Mouse (Mus musculus) MEL (cell line): ENCODE results near the gene Haus2. TPM values are rescaled to one million over a fixed set of nuclear protein-coding genes. Genes with fewer than 3 reads are reported as not detected.
A peak's percentile ranks its signal among the peaks of the same experiment; 100 is the strongest.
"Not testable (repeated sequence)": the region's sequence is repeated elsewhere in the genome, so short reads cannot be mapped to it uniquely, and the experiment has no call there.

ENCODE experiments used
- DNase-seq: peaks from one replicate; pipeline ENCODE4 v3.0.0; 2011; ENCODE audit warnings: low read depth, low spot score
- H3K27ac ChIP-seq: 2 replicates; pipeline ENCODE4 v1.5.1; 2012; ENCODE audit warnings: low read depth, mild to moderate bottlenecking, control low read depth, low read length, moderate library complexity; ENCODE audit not compliant: control insufficient read depth
- H3K27me3 ChIP-seq, 2 experiments: fragments of 150-350 bp in 1 of 2; sonication (generic) in 1 of 2; 2 replicates each; pipeline ENCODE4 v1.6.1; 2012; ENCODE audit warnings: low read length in 2 of 2, mild to moderate bottlenecking in 2 of 2, improper control_type of control experiment in 1 of 2, moderate library complexity in 1 of 2; ENCODE audit not compliant: insufficient read depth in 2 of 2, control insufficient read depth in 1 of 2
- H3K36me3 ChIP-seq, 2 experiments: 2 replicates each; pipeline ENCODE4 v1.6.1; 2012 to 2014; ENCODE audit warnings: low read length in 2 of 2, improper control_type of control experiment in 1 of 2, inconsistent platforms in 1 of 2, mild to moderate bottlenecking in 1 of 2; ENCODE audit not compliant: insufficient read depth in 2 of 2, control insufficient read depth in 1 of 2
- H3K4me1 ChIP-seq, 2 experiments: fragments of 150-350 bp in 1 of 2; sonication (generic) in 1 of 2; 2 replicates each; pipeline ENCODE4 v1.6.1; 2012; ENCODE audit warnings: low read length in 2 of 2, improper control_type of control experiment in 1 of 2, mild to moderate bottlenecking in 1 of 2; ENCODE audit not compliant: insufficient read depth in 2 of 2, control insufficient read depth in 1 of 2
- H3K4me3 ChIP-seq, 2 experiments: fragments of 150-350 bp in 1 of 2; sonication (generic) in 1 of 2; 2 replicates each; pipeline ENCODE4 v1.5.1; 2012; ENCODE audit warnings: low read depth in 2 of 2, low read length in 2 of 2, mild to moderate bottlenecking in 2 of 2, moderate library complexity in 2 of 2, control low read depth in 1 of 2, improper control_type of control experiment in 1 of 2; ENCODE audit not compliant: control insufficient read depth in 1 of 2, insufficient read depth in 1 of 2
- H3K79me2 ChIP-seq: 2 replicates; pipeline ENCODE4 v1.6.1; 2012; ENCODE audit warnings: mild to moderate bottlenecking, low read length, moderate library complexity; ENCODE audit not compliant: control insufficient read depth, poor library complexity, insufficient read depth
- H3K9ac ChIP-seq: 2 replicates; pipeline ENCODE4 v1.6.1; 2012; ENCODE audit warnings: low read depth, mild to moderate bottlenecking, control low read depth, low read length, moderate library complexity; ENCODE audit not compliant: control insufficient read depth, poor library complexity, severe bottlenecking
- H3K9me3 ChIP-seq: fragments of 150-350 bp; sonication (generic); replicated peaks from 2 replicates; pipeline ENCODE4 v1.6.1; 2012; ENCODE audit warnings: mild to moderate bottlenecking, low read length, improper control_type of control experiment, moderate library complexity; ENCODE audit not compliant: insufficient read depth
- BHLHE40 ChIP-seq: IDR thresholded peaks from 2 replicates; pipeline ENCODE4 v1.6.1; 2012; ENCODE audit warnings: low read depth, mild to moderate bottlenecking, inconsistent platforms, low read length, improper control_type of control experiment, borderline replicate concordance
- CHD1 ChIP-seq: IDR thresholded peaks from 2 replicates; pipeline ENCODE4 v1.6.1; 2012; ENCODE audit warnings: low read depth, mild to moderate bottlenecking, inconsistent platforms, low read length, improper control_type of control experiment
- CTCF ChIP-seq, 3 experiments: IDR thresholded peaks in 2 of 3; conservative IDR thresholded peaks in 1 of 3; 2 replicates each; pipeline ENCODE4 v1.5.1; 2011 to 2012; ENCODE audit warnings: low read length in 3 of 3, low read depth in 2 of 3, mild to moderate bottlenecking in 2 of 3, improper control_type of control experiment in 1 of 3, inconsistent platforms in 1 of 3, mixed read lengths in 1 of 3, moderate library complexity in 1 of 3; ENCODE audit not compliant: control insufficient read depth in 1 of 3, insufficient read depth in 1 of 3, poor library complexity in 1 of 3, severe bottlenecking in 1 of 3
- ELF1 ChIP-seq: IDR thresholded peaks from 2 replicates; pipeline ENCODE4 v1.6.1; 2014; ENCODE audit warnings: low read depth, mild to moderate bottlenecking, inconsistent platforms, low read length, improper control_type of control experiment, moderate library complexity
- EP300 ChIP-seq, 2 experiments: IDR thresholded peaks; 2 replicates each; pipeline ENCODE4 v1.6.1; 2011; ENCODE audit warnings: improper control_type of control experiment in 2 of 2, low read length in 2 of 2, low read depth in 1 of 2, mild to moderate bottlenecking in 1 of 2
- ETS1 ChIP-seq: IDR thresholded peaks from 2 replicates; pipeline ENCODE4 v1.6.1; 2012; ENCODE audit warnings: low read depth, mild to moderate bottlenecking, inconsistent platforms, low read length, improper control_type of control experiment, moderate library complexity
- GATA1 ChIP-seq: IDR thresholded peaks from 2 replicates; pipeline ENCODE4 v1.6.1; 2011; ENCODE audit warnings: low read depth, low read length, improper control_type of control experiment
- HCFC1 ChIP-seq: IDR thresholded peaks from 2 replicates; pipeline ENCODE4 v1.6.1; 2012; ENCODE audit warnings: low read depth, mild to moderate bottlenecking, inconsistent platforms, low read length, improper control_type of control experiment, moderate library complexity
- MAFK ChIP-seq: IDR thresholded peaks from 2 replicates; pipeline ENCODE4 v1.6.1; 2011; ENCODE audit warnings: low read depth, mild to moderate bottlenecking, low read length, improper control_type of control experiment, borderline replicate concordance
- MEF2A ChIP-seq: IDR thresholded peaks from 2 replicates; pipeline ENCODE4 v1.6.1; 2014; ENCODE audit warnings: low read depth, mild to moderate bottlenecking, inconsistent platforms, low read length, improper control_type of control experiment; ENCODE audit not compliant: poor library complexity, insufficient replicate concordance, severe bottlenecking; ENCODE audit errors: extremely low read depth
- MXI1 ChIP-seq: IDR thresholded peaks from 2 replicates; pipeline ENCODE4 v1.6.1; 2011; ENCODE audit warnings: mild to moderate bottlenecking, low read depth, low read length, improper control_type of control experiment
- MYB ChIP-seq: IDR thresholded peaks from 2 replicates; pipeline ENCODE4 v1.6.1; 2011; ENCODE audit warnings: mild to moderate bottlenecking, low read depth, low read length, improper control_type of control experiment
- MYC ChIP-seq: IDR thresholded peaks from 2 replicates; pipeline ENCODE4 v1.6.1; 2011; ENCODE audit warnings: low read depth, mild to moderate bottlenecking, low read length, improper control_type of control experiment, moderate library complexity
- NELFE ChIP-seq: IDR thresholded peaks from 2 replicates; pipeline ENCODE4 v1.6.1; 2011; ENCODE audit warnings: low read depth, low read length, improper control_type of control experiment
- RAD21 ChIP-seq: IDR thresholded peaks from 2 replicates; pipeline ENCODE4 v1.6.1; 2011; ENCODE audit warnings: mild to moderate bottlenecking, low read depth, low read length, improper control_type of control experiment
- RCOR1 ChIP-seq: IDR thresholded peaks from 2 replicates; pipeline ENCODE4 v1.6.1; 2012; ENCODE audit warnings: low read depth, mild to moderate bottlenecking, inconsistent platforms, low read length, improper control_type of control experiment
- SIN3A ChIP-seq: IDR thresholded peaks from 2 replicates; pipeline ENCODE4 v1.6.1; 2012; ENCODE audit warnings: low read length, improper control_type of control experiment, inconsistent platforms
- TBP ChIP-seq: IDR thresholded peaks from 2 replicates; pipeline ENCODE4 v1.8.0; 2011; ENCODE audit warnings: low read depth, low read length, improper control_type of control experiment
- TCF12 ChIP-seq: IDR thresholded peaks from 2 replicates; pipeline ENCODE4 v1.6.1; 2014; ENCODE audit warnings: low read depth, mild to moderate bottlenecking, inconsistent platforms, low read length, improper control_type of control experiment, moderate library complexity
- UBTF ChIP-seq: IDR thresholded peaks from 2 replicates; pipeline ENCODE4 v1.6.1; 2012; ENCODE audit warnings: low read depth, mild to moderate bottlenecking, inconsistent platforms, low read length, improper control_type of control experiment, moderate library complexity, borderline replicate concordance; ENCODE audit not compliant: insufficient read depth
- ZKSCAN1 ChIP-seq: IDR thresholded peaks from 2 replicates; pipeline ENCODE4 v1.6.1; 2012; ENCODE audit warnings: low read depth, mild to moderate bottlenecking, inconsistent platforms, low read length, improper control_type of control experiment, moderate library complexity
- polyA plus RNA-seq, 2 experiments: library from polyadenylated mRNA; stranded (reverse) in 1 of 2; unstranded in 1 of 2; fragments of >175 nt in 1 of 2; fragments of >200 nt in 1 of 2; gene quantifications; 2 replicates each; pipeline versions ENCODE4 v1.2.1 to v1.2.4; 2012; ENCODE audit warnings: low replicate concordance in 2 of 2, low read depth in 1 of 2; ENCODE audit not compliant: insufficient read length in 2 of 2, insufficient read depth in 1 of 2, missing spikeins in 1 of 2
- total RNA-seq: library from RNA; depleted of rRNA; stranded (reverse); fragments of 300-350 nt; gene quantifications from 2 replicates; pipeline ENCODE4 v1.2.3, GENCODE M21; 2012

Gene Haus2
- total and polyA plus RNA-seq, 3 experiments = 14.5 to 16.7 TPM; not detected in 1

DNA sequence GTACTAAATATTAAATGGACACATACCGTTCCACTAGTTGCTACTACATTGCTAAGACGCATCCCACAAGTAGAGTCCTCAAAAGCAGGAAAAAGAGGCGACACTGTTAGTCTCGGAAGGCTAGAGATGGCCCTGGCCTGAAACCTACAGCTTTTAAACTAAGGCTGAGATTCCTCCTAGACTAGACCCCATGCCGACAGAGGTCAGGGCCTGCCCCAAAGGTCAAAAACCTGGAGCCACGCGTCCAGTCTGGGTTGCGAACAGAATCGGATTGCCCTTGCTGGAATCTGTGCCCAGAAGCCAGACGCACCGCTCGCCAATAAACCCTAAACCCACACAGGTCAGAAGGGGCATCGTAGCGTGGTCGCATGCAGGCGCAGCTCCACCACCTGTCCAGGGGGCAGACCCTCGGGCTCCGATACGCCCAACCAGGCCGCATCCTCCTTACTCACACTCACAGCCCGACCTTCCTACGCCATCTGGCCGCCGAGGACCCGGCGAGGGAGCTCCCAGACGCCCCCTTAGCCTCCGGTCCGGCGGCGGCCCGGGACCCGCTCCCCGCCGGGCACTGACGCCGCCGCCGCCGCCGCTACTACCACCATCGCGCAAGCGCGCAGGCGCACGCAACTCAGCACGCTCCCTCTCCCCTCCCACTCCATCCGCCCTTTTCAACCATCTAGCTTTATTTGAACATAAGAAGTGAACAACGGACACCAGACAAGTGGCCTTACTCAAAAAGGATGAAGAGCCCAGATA is 45.8 kb upstream of the Haus2 start, which contains the start of gene Zfp106 (continued):
- TF ChIP-seq ZKSCAN1 (no peak), CTCF (IDR thresholded peaks at IDR 0.05 in 2 of 3, conservative IDR thresholded peaks at IDR 0.05 in 1 of 3; ENCODE audit: control insufficient read depth in 1 of 3, insufficient read depth in 1 of 3, low read depth in 2 of 3, low read length in 3 of 3, poor library complexity in 1 of 3, severe bottlenecking in 1 of 3) (no peak), MAFK (no peak), MEF2A (no peak), UBTF (no peak), BHLHE40 (no peak), NELFE (peak; percentile 76), RCOR1 (no peak), MYB (peak; percentile 60; the same call in 1 of the 2 replicates), HCFC1 (peak; percentile 91), ELF1 (0 out of 2 replicates have a peak, but pooled peaks have one; percentile 27), CHD1 (no peak), MYC (peak; percentile 73), RAD21 (no peak)

DNA sequence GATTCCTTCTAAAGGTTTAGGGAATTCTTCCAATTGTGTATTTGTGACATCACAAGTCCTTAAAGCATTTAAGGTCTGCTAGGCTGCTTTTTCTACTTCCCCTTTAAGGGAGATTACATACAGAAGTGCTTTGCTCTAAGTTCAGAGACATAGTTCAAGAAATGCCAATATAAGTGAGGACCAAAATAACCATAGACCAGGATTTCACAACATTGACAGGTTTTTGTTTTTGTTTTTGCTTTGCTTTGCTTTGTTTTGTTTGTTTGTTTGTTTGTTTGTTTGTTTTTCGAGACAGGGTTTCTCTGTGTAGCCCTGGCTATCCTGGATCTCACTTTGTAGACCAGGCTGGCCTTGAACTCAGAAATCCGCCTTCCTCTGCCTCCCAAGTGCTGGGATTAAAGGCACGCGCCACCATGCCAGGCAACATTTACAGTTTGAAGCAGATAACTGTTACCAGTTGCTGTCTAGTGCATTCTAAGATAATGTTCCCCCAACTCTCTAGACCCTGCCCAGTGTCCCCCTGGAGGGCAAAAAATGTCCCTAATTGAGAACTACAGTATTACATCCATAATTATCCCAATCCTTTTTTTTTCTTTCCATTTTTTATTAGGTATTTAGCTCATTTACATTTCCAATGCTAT is 44.5 kb upstream of the Haus2 start:
- H3K9me3 ChIP-seq, H3K27me3 ChIP-seq: not testable (repeated sequence)
- Histone ChIP-seq H3K36me3 (peaks cover 2 to 50% of the 10 kb centered on the region in 2 experiments; a peak in 3 of 4 replicates), H3K4me1 (peaks cover 14 to 26% of the 10 kb centered on the region in 2 experiments), H3K79me2 (peaks cover 57% of the 10 kb centered on the region), H3K4me3 (peak overlapping the region; percentile 3 to 35; a peak in 1 of 4 replicates), H3K27ac (peak overlapping the region; percentile 91), H3K9ac (peak overlapping the region; percentile 67)
- peak; percentile 77 for DNase-seq
- TF ChIP-seq ETS1 (peak; percentile 17; the same call in 1 of the 2 replicates), EP300 (IDR thresholded peaks at IDR 0.05; ENCODE audit: low read depth in 1 of 2, low read length in 2 of 2) (peak; percentile 51 to 65), GATA1 (peak; percentile 32; the same call in 1 of the 2 replicates), MYB (peak; percentile 71), MXI1 (0 out of 2 replicates have a peak, but pooled peaks have one; percentile 29), MYC (0 out of 2 replicates have a peak, but pooled peaks have one; percentile 38), SIN3A (peak; percentile 72), TCF12 (peak; percentile 44; the same call in 1 of the 2 replicates), TBP (peak; percentile 88)
